Mouse (Mus musculus) stomach, postnatal 0 days (tissue): Measurements from ENCODE around the gene Sdf4.

Experiments
- CTCF ChIP-seq: IDR thresholded peaks from 2 replicates; pipeline ENCODE4 v1.5.1; 2016; ENCODE audit warnings: antibody characterized with exemption, low read depth, mild to moderate bottlenecking, moderate library complexity
- EP300 ChIP-seq: optimal IDR thresholded peaks from 2 replicates; pipeline ENCODE3; 2016; ENCODE audit warnings: antibody characterized with exemption

DNA sequence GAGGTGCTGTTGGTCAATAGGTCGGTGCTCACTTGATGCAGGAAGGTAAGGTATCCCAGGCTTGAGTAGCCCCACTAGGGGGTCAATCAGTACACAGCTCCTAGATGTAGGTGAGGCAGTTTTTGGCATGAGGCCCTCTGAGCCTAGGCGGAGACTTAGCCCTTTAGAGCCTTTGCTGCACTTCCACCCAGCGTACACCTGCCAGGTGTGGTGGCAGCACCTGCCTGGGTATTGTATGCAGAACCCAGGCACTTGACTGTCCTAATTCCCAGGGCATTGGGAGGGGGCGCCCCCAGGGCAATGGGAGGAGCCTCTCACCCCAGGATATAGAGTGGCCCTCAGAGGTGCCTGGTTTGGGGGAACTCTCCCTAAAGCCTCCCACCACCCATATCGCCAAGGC is 62.5 kb downstream of the Sdf4 start:
- TF ChIP-seq EP300 (no peak), CTCF (peak; percentile 50)
